Mouse (Mus musculus): ENCODE measurements at regions not wholly inside any gene's neighbourhood (a gene's known extent, or its start where the extent isn't known, plus 50 kb on each side); places are given as distances from the start of the nearest gene placed in this dataset.
A peak's percentile ranks its signal among the peaks of the same experiment; 100 is the strongest.
"Not testable (repeated sequence)": the region's sequence is repeated elsewhere in the genome, so short reads cannot be mapped to it uniquely, and the experiment has no call there.

GRCm38 (mm10) chr3:22006113-22006512 is 70.3 kb upstream of the Tbl1xr1 start:
- peaks cover 4% of the 10 kb centered on the region; the same call in 1 of the 2 replicates for H3K4me1 ChIP-seq (ENCODE audit: control insufficient read depth, insufficient read depth, insufficient read length, low read length)
- H3K27ac ChIP-seq (replicated peaks; ENCODE audit: low read depth, low read length): no peak overlapping the region
- H3K4me3 ChIP-seq (ENCODE audit: insufficient read depth, low read depth, low read length): no peak overlapping the region

- Histone ChIP-seq H3K27ac (replicated peaks; ENCODE audit: low read depth, low read length) (peak overlapping the region; percentile 53; the same call in 1 of the 2 replicates), H3K4me1 (ENCODE audit: control insufficient read depth, insufficient read depth, insufficient read length, low read length) (peaks cover 4% of the 10 kb centered on the region; the same call in 1 of the 2 replicates), H3K4me3 (ENCODE audit: insufficient read depth, low read depth, low read length) (no peak overlapping the region)
Measured at GRCm38 (mm10) chr3:22006651-22007050, 69.8 kb upstream of the Tbl1xr1 start.

- no peak overlapping the region for H3K27ac ChIP-seq (replicated peaks; ENCODE audit: low read depth, low read length)
- peaks cover 4% of the 10 kb centered on the region; the same call in 1 of the 2 replicates for H3K4me1 ChIP-seq (ENCODE audit: control insufficient read depth, insufficient read depth, insufficient read length, low read length)
- H3K4me3 ChIP-seq (ENCODE audit: insufficient read depth, low read depth, low read length): no peak overlapping the region
Measured at GRCm38 (mm10) chr3:22007736-22008135, 68.7 kb upstream of the Tbl1xr1 start.

GRCm38 (mm10) chr3:22008432-22008831 is 68.0 kb upstream of the Tbl1xr1 start:
- no peak overlapping the region for H3K4me3 ChIP-seq (ENCODE audit: insufficient read depth, low read depth, low read length)
- H3K27ac ChIP-seq (replicated peaks; ENCODE audit: low read depth, low read length): no peak overlapping the region
- peaks cover 4% of the 10 kb centered on the region; the same call in 1 of the 2 replicates for H3K4me1 ChIP-seq (ENCODE audit: control insufficient read depth, insufficient read depth, insufficient read length, low read length)

- Histone ChIP-seq H3K27ac (replicated peaks; ENCODE audit: low read depth, low read length) (no peak overlapping the region), H3K4me3 (ENCODE audit: insufficient read depth, low read depth, low read length) (no peak overlapping the region), H3K4me1 (ENCODE audit: control insufficient read depth, insufficient read depth, insufficient read length, low read length) (peaks cover 4% of the 10 kb centered on the region; the same call in 1 of the 2 replicates)
Measured at GRCm38 (mm10) chr3:22009898-22010699, 66.4 kb upstream of the Tbl1xr1 start.

GRCm38 (mm10) chr3:22010700-22010991 is 65.8 kb upstream of the Tbl1xr1 start:
- H3K27ac ChIP-seq (replicated peaks; ENCODE audit: low read depth, low read length); H3K4me3 ChIP-seq (ENCODE audit: insufficient read depth, low read depth, low read length); H3K4me1 ChIP-seq (ENCODE audit: control insufficient read depth, insufficient read depth, insufficient read length, low read length): not testable (repeated sequence)

GRCm38 (mm10) chr3:22021360-22021935 is 55.0 kb upstream of the Tbl1xr1 start:
- peaks cover 3% of the 10 kb centered on the region; the same call in 1 of the 2 replicates for H3K4me1 ChIP-seq (ENCODE audit: control insufficient read depth, insufficient read depth, insufficient read length, low read length)
- no peak overlapping the region for H3K27ac ChIP-seq (replicated peaks; ENCODE audit: low read depth, low read length)

GRCm38 (mm10) chr3:22022418-22022817 is 54.0 kb upstream of the Tbl1xr1 start:
- Histone ChIP-seq H3K4me3 (ENCODE audit: insufficient read depth, low read depth, low read length) (no peak overlapping the region), H3K27ac (replicated peaks; ENCODE audit: low read depth, low read length) (no peak overlapping the region), H3K4me1 (ENCODE audit: control insufficient read depth, insufficient read depth, insufficient read length, low read length) (peaks cover 3% of the 10 kb centered on the region; the same call in 1 of the 2 replicates)

More at GRCm38 (mm10) chr3:22021360-22021935, 55.0 kb upstream of the Tbl1xr1 start:
- no peak overlapping the region for H3K4me3 ChIP-seq (ENCODE audit: insufficient read depth, low read depth, low read length)

GRCm38 (mm10) chr3:22023049-22023448 is 53.4 kb upstream of the Tbl1xr1 start:
- no peak overlapping the region for H3K27ac ChIP-seq (replicated peaks; ENCODE audit: low read depth, low read length)
- peaks cover 3% of the 10 kb centered on the region; the same call in 1 of the 2 replicates for H3K4me1 ChIP-seq (ENCODE audit: control insufficient read depth, insufficient read depth, insufficient read length, low read length)
- H3K4me3 ChIP-seq (ENCODE audit: insufficient read depth, low read depth, low read length): no peak overlapping the region

GRCm38 (mm10) chr3:22023551-22023950 is 52.9 kb upstream of the Tbl1xr1 start:
- no peak overlapping the region for H3K27ac ChIP-seq (replicated peaks; ENCODE audit: low read depth, low read length)

GRCm38 (mm10) chr3:22024200-22024599 is 52.3 kb upstream of the Tbl1xr1 start:
- H3K4me1 ChIP-seq (ENCODE audit: control insufficient read depth, insufficient read depth, insufficient read length, low read length): peaks cover 3% of the 10 kb centered on the region; the same call in 1 of the 2 replicates
- no peak overlapping the region for H3K4me3 ChIP-seq (ENCODE audit: insufficient read depth, low read depth, low read length)
- no peak overlapping the region for H3K27ac ChIP-seq (replicated peaks; ENCODE audit: low read depth, low read length)

More at GRCm38 (mm10) chr3:22023551-22023950, 52.9 kb upstream of the Tbl1xr1 start:
- Histone ChIP-seq H3K4me3 (ENCODE audit: insufficient read depth, low read depth, low read length) (no peak overlapping the region), H3K4me1 (ENCODE audit: control insufficient read depth, insufficient read depth, insufficient read length, low read length) (peaks cover 3% of the 10 kb centered on the region; the same call in 1 of the 2 replicates)

- peaks cover 3% of the 10 kb centered on the region; the same call in 1 of the 2 replicates for H3K4me1 ChIP-seq (ENCODE audit: control insufficient read depth, insufficient read depth, insufficient read length, low read length)
- H3K4me3 ChIP-seq (ENCODE audit: insufficient read depth, low read depth, low read length): no peak overlapping the region
- no peak overlapping the region for H3K27ac ChIP-seq (replicated peaks; ENCODE audit: low read depth, low read length)
Measured at GRCm38 (mm10) chr3:22025119-22025518, 51.3 kb upstream of the Tbl1xr1 start.

GRCm38 (mm10) chr3:22025615-22026014 is 50.8 kb upstream of the Tbl1xr1 start:
- H3K27ac ChIP-seq (replicated peaks; ENCODE audit: low read depth, low read length): no peak overlapping the region
- H3K4me3 ChIP-seq (ENCODE audit: insufficient read depth, low read depth, low read length): no peak overlapping the region
- H3K4me1 ChIP-seq (ENCODE audit: control insufficient read depth, insufficient read depth, insufficient read length, low read length): peaks cover 3% of the 10 kb centered on the region; the same call in 1 of the 2 replicates
